Mouse (Mus musculus): ENCODE results near the gene Ifnk.

GRCm38 (mm10) chr4:35133411-35133810, 18.4 kb upstream of the Ifnk start:
- TF ChIP-seq POLR2A (IDR thresholded peaks at IDR 0.05; ENCODE audit: low read depth, low read length) (no peak), CTCF (IDR thresholded peaks at IDR 0.05; ENCODE audit: extremely low read depth, insufficient read length, insufficient replicate concordance, low read depth, low read length) (no peak)

Measured in small intestine, adult 2 months (tissue).